ENCODE assay signal across 8 mouse cellular contexts in the genomic region with DNA sequence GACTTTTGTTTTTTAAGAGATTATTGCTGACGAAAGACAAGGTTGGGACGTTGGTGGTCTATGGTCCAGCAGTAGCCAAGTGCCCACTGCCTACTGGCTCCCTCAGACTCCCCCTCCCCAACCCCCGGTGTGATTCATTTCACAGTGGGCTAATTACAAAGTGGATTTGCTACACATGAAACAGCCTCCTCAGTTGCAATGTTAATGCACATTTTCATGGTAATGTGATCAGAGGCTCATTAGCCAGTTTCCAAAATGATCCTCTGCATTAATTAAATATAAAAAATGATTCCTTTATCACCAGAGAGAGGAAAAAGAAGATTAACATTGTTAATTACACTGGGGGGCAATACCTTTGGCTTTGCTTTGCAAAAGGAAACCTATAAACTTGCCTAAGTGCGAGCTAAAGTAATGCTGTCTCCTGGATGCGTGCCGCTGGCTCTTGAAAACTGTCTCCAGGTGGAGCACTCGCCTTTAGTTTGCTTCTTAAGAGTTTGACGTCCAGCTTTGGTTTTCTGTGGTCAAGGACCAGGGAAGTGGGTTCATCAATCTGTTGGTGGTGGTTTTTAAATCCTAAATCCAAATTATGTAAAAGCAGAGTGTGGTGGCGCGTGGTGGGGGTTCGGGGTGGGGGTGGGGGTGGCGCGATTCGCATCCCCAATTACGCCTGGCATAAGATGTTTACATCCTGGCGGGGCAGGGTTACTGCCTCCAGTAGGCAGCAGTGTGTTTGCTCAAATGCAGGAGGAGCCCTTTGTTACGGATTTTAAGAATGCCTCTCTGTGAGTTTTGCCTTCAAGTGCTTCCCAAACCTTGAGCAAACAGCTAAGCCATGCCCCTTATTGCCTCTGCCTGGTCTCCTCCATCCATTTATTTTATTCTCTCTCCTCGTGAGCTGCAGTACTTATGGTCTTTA.
A peak's percentile ranks its signal among the peaks of the same experiment; 100 is the strongest.
DNase-seq lines count a peak whose midpoint lies in the region; ATAC-seq and TF ChIP-seq lines count a peak whose summit lies in the region.

No protein-coding gene starts in this region.

- peak overlapping the region; percentile 44 for H3K4me3 ChIP-seq in heart, embryonic 12.5 days
- H3K4me3 ChIP-seq in forebrain, embryonic 10.5 days: peak overlapping the region; percentile 40
- peak overlapping the region; percentile 18; the same call in 1 of the 2 replicates for H3K4me3 ChIP-seq in kidney, adult 2 months (ENCODE audit: insufficient read depth, low read depth, low read length)
- H3K4me3 ChIP-seq in neural tube, embryonic 13.5 days: peak overlapping the region; percentile 40

- no peaks in the 10 kb centered on the region for H3K27me3 ChIP-seq in heart, embryonic 12.5 days (replicated peaks)
- H3K27me3 ChIP-seq in forebrain, embryonic 10.5 days (ENCODE audit: poor library complexity, severe bottlenecking): peaks cover 41% of the 10 kb centered on the region
- H3K27me3 ChIP-seq in kidney, adult 2 months (replicated peaks; ENCODE audit: control insufficient read depth, insufficient read depth, low read length): 0 out of 2 replicates have a peak, but pooled peaks cover 1% of the 10 kb centered on the region
- peaks cover under 1% of the 10 kb centered on the region; the same call in 1 of the 2 replicates for H3K27me3 ChIP-seq in neural tube, embryonic 13.5 days

- intact Hi-C loops in heart, postnatal 25 days (cut with DNase I): loop anchor here (10.0 kb wide), 1 partner anchor 616 kb away; no protein-coding TSS in a partner anchor

- no peak for DNase-seq in heart, postnatal 25 days (ENCODE audit: low spot score)
- DNase-seq in ZHBTc4 (ENCODE audit: low read depth, low spot score): peak; percentile 7
- DNase-seq in forebrain, embryonic 10.5 days (ENCODE audit: extremely low spot score, low spot score): peak; percentile 23
- peak; percentile 19 for DNase-seq in kidney, adult 2 months
- no peak for DNase-seq in natural killer cell, adult 2 months (ENCODE audit: low spot score in 2 of 2)

- peak; percentile 11; the same call in 1 of the 2 replicates for ATAC-seq in heart, embryonic 12.5 days (ENCODE audit: insufficient number of reproducible peaks, low FRiP score)
- peak; percentile 69 for ATAC-seq in neural tube, embryonic 13.5 days (ENCODE audit: low read depth)
- no peak for ATAC-seq in granulocyte monocyte progenitor cell, adult 5-6 weeks (replicated peaks; ENCODE audit: poor library complexity, severe bottlenecking)

- peaks cover 2% of the 10 kb centered on the region; the same call in 1 of the 2 replicates for H3K9me3 ChIP-seq in heart, embryonic 12.5 days (replicated peaks)
- H3K9me3 ChIP-seq in forebrain, embryonic 10.5 days: no peaks in the 10 kb centered on the region
- H3K9me3 ChIP-seq in neural tube, embryonic 13.5 days: no peaks in the 10 kb centered on the region

- H3K9ac ChIP-seq in heart, embryonic 12.5 days: no peak overlapping the region
- peak overlapping the region; percentile 68 for H3K9ac ChIP-seq in neural tube, embryonic 13.5 days

- H3K4me2 ChIP-seq in heart, embryonic 12.5 days: peak overlapping the region; percentile 79
- peak overlapping the region; percentile 60 for H3K4me2 ChIP-seq in neural tube, embryonic 13.5 days

- H3K36me3 ChIP-seq in heart, embryonic 12.5 days: no peaks in the 10 kb centered on the region
- no peaks in the 10 kb centered on the region for H3K36me3 ChIP-seq in forebrain, embryonic 10.5 days (replicated peaks)
- no peaks in the 10 kb centered on the region for H3K36me3 ChIP-seq in kidney, adult 2 months (ENCODE audit: control insufficient read depth, insufficient read depth, low read length)
- H3K36me3 ChIP-seq in neural tube, embryonic 13.5 days: peaks cover 8% of the 10 kb centered on the region; the same call in 1 of the 2 replicates

- H3K27ac ChIP-seq in heart, embryonic 12.5 days (ENCODE audit: poor library complexity, severe bottlenecking): no peak overlapping the region
- no peak overlapping the region for H3K27ac ChIP-seq in forebrain, embryonic 10.5 days
- no peak overlapping the region for H3K27ac ChIP-seq in kidney, adult 2 months (ENCODE audit: insufficient read depth, low read depth, low read length)
- peak overlapping the region; percentile 86 for H3K27ac ChIP-seq in neural tube, embryonic 13.5 days (replicated peaks)

- no peak for TF ChIP-seq POLR2A in kidney, adult 2 months (IDR thresholded peaks at IDR 0.05; ENCODE audit: low read depth, low read length)

- peaks cover 10% of the 10 kb centered on the region; the same call in 1 of the 2 replicates for H3K4me1 ChIP-seq in heart, embryonic 12.5 days (replicated peaks)
- peaks cover 53% of the 10 kb centered on the region for H3K4me1 ChIP-seq in forebrain, embryonic 10.5 days
- H3K4me1 ChIP-seq in kidney, adult 2 months (ENCODE audit: control insufficient read depth, insufficient read depth, low read length): peaks cover 3% of the 10 kb centered on the region; the same call in 1 of the 2 replicates
- peaks cover 46% of the 10 kb centered on the region for H3K4me1 ChIP-seq in neural tube, embryonic 13.5 days (replicated peaks)

- no peak; the same call in 1 of the 2 replicates for TF ChIP-seq CTCF in kidney, adult 2 months (conservative IDR thresholded peaks at IDR 0.05; ENCODE audit: insufficient read depth, insufficient read length, low read depth, low read length)

- 4% methylated on average over 18 of the region's 18 CpGs for WGBS in heart, embryonic 12.5 days
- 1% methylated on average over 18 of the region's 18 CpGs for WGBS in forebrain, embryonic 10.5 days
- 6% methylated on average over 18 of the region's 18 CpGs for WGBS in kidney, adult 2 months
- WGBS in neural tube, embryonic 13.5 days: 1% methylated on average over 18 of the region's 18 CpGs

Comparison
In these comparisons a context has a peak if more than half of its experiments do, and no peak if none do; other contexts are left out.
1. DNase-seq: peak in ZHBTc4 (single experiment), forebrain, embryonic 10.5 days (single experiment) and kidney, adult 2 months (single experiment); none in heart, postnatal 25 days (single experiment) and natural killer cell, adult 2 months (0 of 2).
2. Peak in every context shown above with its lines, with median percentiles within 50 percentile points of each other: H3K4me3 ChIP-seq.